Mouse (Mus musculus) large intestine, adult 2 months (tissue): ENCODE data around the gene Akap14. TPM values are rescaled to one million over a fixed set of nuclear protein-coding genes. Genes with fewer than 3 reads are reported as not detected.

Experiments
- DNase-seq: peaks from one replicate; pipeline ENCODE4 v3.0.0-alpha.2; 2012; ENCODE audit warnings: low read depth, low spot score
- WGBS: fragments of 180-500 bp; shearing (Covaris S2); methylation state at CpG from one replicate; pipeline ENCODE4 v1.1.7; 2018; 5-methylcytosine and 5-hydroxymethylcytosine counted together
- polyA plus RNA-seq: library from polyadenylated mRNA; depleted of rRNA; stranded (reverse); fragments of >200 nt; gene quantifications from 2 replicates; pipeline ENCODE4 v1.2.3, GENCODE M21; 2012; rRNA removed

Gene Akap14
- polyA plus RNA-seq, 1 experiment = not detected

- 13% methylated on average over 30 of the region's 30 CpGs for WGBS
- DNase-seq = peak; percentile 82
These were observed 58.3 kb downstream of the Akap14 start, which contains the start of gene Upf3b for GRCm38 (mm10) chrX:37110193-37110880. TSS of gene Upf3b (minus strand) at chrX:37110322.

GRCm38 (mm10) chrX:37109526-37110192 lies 59.0 kb downstream of the Akap14 start:
- no peak for DNase-seq
- WGBS = 13% methylated on average over 27 of the region's 27 CpGs

- WGBS = 46% methylated on average over 2 of the region's 2 CpGs
- DNase-seq = no peak
These were observed 64.8 kb downstream of the Akap14 start for GRCm38 (mm10) chrX:37103826-37104225.

Other genes starting within 250 kb of the Akap14 start
- 4.9 and 12.1 TPM in 2 replicates for gene Sept6, start 177.0 kb downstream of the Akap14 start, polyA plus RNA-seq
- gene Sowahd, start 120.0 kb downstream of the Akap14 start, polyA plus RNA-seq = 0.18 TPM in 1 of 2 replicates, not detected in the other
- gene Rpl39, start 83.4 kb downstream of the Akap14 start, polyA plus RNA-seq = 104 and 119 TPM in 2 replicates
- 2.0 and 3.3 TPM in 2 replicates for gene Upf3b, start 58.5 kb downstream of the Akap14 start, polyA plus RNA-seq
- 1.1 and 1.7 TPM in 2 replicates for gene Nkap, start 42.0 kb downstream of the Akap14 start, polyA plus RNA-seq
- 253 and 320 TPM in 2 replicates for gene Ndufa1, start 22.3 kb upstream of the Akap14 start, polyA plus RNA-seq
- gene Rnf113a1, start 22.4 kb upstream of the Akap14 start, polyA plus RNA-seq = 2.8 and 3.3 TPM in 2 replicates
- gene Gm9, start 42.2 kb upstream of the Akap14 start, polyA plus RNA-seq = not detected in 2 replicates
- gene Rhox1, start 53.4 kb upstream of the Akap14 start, polyA plus RNA-seq = not detected in 2 replicates
- gene Rhox2a, start 76.1 kb upstream of the Akap14 start, polyA plus RNA-seq = not detected in 2 replicates
- not detected in 2 replicates for gene Rhox3a, start 81.1 kb upstream of the Akap14 start, polyA plus RNA-seq
- not detected in 2 replicates for gene Rhox4a, start 96.5 kb upstream of the Akap14 start, polyA plus RNA-seq
- gene Rhox3a2, start 211.2 kb upstream of the Akap14 start, polyA plus RNA-seq = not detected in 2 replicates
- gene Rhox4a2, start 222.0 kb upstream of the Akap14 start, polyA plus RNA-seq = not detected in 2 replicates
- not detected in 2 replicates for gene Rhox2b, start 243.2 kb upstream of the Akap14 start, polyA plus RNA-seq